Mouse (Mus musculus) olfactory bulb, adult 2 months (tissue): ENCODE results near the gene Sez6l.

Source experiments
- CTCF ChIP-seq: fragments of 200-500 bp; IDR thresholded peaks from 2 replicates; pipeline ENCODE4 v1.5.1; 2012; ENCODE audit warnings: low read depth, mild to moderate bottlenecking, low read length, moderate library complexity; ENCODE audit not compliant: insufficient read depth
- POLR2A ChIP-seq: fragments of 200-500 bp; IDR thresholded peaks from 2 replicates; pipeline ENCODE4 v1.6.1; 2012; ENCODE audit warnings: mild to moderate bottlenecking, low read depth, low read length, moderate library complexity; ENCODE audit not compliant: insufficient read depth

- TF ChIP-seq CTCF (no peak), POLR2A (no peak)
These were observed 16.8 kb downstream of the Sez6l start for GRCm38 (mm10) chr5:112560139-112560538.
